Mouse (Mus musculus): ENCODE results near the gene Phlpp2.
A peak's percentile ranks its signal among the peaks of the same experiment; 100 is the strongest.

The Phlpp2 gene

GRCm38 (mm10) chr8:109964106-109964505, 95.8 kb downstream of the Phlpp2 start:
- no peak for DNase-seq

- DNase-seq, result no peak
Measured at GRCm38 (mm10) chr8:109968837-109969236, 100.5 kb downstream of the Phlpp2 start.

GRCm38 (mm10) chr8:109970323-109970722, 102.0 kb downstream of the Phlpp2 start:
- DNase-seq, result peak; percentile 13 to 16

- no peak for DNase-seq
Measured at GRCm38 (mm10) chr8:109972901-109973300, 104.6 kb downstream of the Phlpp2 start.

DNA sequence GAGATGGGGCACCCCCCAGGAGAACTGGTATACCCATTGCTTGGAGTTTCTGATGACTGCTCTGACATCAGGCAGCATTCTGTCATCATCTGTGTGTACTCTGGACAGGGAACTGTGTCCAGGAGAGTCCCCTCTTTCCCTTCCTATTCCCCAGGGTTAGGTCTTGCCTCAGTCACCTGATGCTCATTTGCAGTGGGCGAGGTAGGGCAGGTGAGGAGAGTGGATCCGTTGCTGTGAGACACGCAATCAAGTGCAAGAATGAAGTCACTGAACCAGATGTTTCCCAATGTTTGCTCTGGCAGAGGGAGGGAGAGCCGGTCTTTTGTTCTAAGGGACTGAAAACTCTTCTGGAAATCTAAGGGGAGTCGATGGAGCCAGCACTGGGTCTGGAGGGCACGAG, 111.0 kb downstream of the Phlpp2 start:
- DNase-seq, result no peak

DNA sequence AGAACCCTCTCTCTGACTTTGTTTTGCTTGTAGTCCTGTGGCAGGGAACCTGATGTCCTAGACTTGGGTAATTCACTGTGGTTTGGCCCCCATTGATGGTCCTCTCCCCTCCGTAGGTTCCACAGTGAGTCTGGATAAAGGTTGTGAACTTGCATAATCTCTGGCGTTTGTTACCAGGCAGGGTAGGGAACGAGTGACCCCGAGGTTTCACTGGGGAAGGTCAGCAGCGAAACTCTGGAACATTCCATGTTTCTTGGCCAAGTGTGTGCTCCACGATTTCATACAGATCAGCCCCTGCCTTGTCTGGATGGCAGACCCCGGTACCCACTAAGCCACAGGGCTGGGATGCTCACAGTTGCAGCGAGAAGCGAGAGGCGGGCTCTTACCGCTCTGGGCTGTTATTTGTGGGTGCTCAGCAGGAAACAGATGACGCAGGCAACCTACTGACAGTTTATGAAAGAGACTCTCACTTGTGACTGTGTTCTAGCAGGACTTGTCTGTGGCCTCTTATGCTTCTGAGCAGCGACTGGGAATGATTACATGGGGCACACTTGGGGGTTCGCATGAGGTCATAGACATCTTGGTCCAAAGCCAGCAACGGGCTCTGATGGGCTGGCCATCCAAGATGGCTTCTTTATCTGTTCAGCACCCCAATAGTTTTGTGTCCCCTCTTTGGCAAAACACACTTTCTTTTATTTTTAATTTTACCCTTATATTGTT, 114.2 kb downstream of the Phlpp2 start:
- DNase-seq, result peak; percentile 11 to 16

DNA sequence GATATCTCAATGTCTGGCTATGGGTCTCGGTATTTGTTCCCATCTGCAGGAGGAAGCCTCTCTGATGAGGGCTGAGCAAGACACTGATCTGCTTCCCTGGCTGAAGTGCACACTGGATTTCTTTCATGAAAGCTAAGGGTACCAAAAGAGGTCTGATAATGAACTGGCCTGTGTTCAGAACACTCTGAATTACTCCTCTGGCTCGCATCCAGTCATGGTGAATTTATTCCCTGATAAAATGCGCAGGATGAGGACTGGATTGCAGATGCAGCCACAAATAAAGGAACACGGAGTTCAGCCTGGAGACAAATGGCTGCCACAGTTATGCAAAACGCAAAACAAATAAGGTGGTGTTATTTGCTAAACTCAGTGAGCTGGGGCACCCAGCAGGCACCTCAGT, 115.6 kb downstream of the Phlpp2 start:
- DNase-seq, result no peak

DNA sequence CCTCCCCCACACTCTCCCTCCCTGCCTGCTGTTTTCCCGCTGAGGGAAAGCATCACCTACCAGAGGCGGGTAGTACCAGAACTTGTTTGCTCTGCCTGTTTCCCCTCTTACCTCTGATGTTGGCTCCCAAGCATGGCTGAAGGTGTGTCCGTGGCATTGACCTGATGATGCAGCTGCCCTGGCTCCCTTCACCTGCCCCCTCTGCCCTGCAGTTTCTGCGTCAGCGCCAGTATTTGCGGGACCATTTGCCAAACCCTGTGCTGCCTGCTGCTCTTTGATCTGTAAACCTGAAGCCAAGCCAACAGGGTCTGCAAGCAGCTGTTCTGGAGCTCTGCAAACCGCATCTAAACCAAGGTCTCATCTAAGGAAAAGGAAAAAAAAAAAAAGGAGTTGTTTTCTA, 118.0 kb downstream of the Phlpp2 start:
- DNase-seq, result no peak

GRCm38 (mm10) chr8:109987776-109988175, 119.4 kb downstream of the Phlpp2 start:
- no peak for DNase-seq

GRCm38 (mm10) chr8:109989151-109989550, 120.8 kb downstream of the Phlpp2 start:
- DNase-seq, result no peak

DNA sequence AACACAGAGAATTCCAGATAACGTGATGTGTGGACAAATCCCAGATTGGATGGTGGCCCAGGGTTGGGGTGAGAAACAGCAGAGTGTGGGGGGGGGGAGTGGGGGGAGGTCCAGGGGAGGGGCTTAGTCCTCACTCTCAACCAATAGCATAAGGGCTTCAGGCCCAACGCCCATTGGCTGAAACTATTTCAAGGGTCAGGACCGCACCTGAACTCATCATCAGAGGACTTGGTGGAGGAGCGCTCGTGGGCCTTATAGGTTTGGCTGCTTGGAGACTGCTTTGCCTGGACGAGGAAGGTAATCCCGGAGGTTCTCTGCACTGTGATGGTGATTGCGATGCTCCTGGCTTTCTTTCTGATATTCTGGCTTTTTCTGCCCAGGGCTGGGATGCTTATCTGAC, 121.9 kb downstream of the Phlpp2 start, which contains the start of gene Tat:
Tat (plus strand) TSS at position 214 of the 400 bp plus-strand sequence.
- no peak for DNase-seq

DNA sequence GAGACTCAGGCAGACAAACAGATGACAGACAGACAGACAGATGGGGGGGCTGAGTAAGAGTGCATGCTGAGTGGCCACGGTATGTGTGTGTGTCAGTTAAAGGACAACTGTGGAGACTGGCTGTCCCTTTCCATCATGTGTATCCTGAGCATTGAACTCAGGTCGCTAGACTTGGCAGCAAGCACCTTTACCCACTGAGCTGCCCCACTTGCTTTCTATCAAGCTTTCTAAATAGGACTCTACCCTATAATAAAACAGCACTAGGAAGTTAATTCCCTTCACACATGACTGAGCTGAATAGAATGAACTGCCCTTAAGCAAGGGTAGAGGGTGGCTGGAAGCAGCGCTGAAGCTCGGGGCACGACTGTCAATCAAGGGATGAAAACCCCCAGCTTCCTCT, 123.8 kb downstream of the Phlpp2 start:
- DNase-seq, result no peak

GRCm38 (mm10) chr8:109992951-109993350, 124.6 kb downstream of the Phlpp2 start:
- DNase-seq, result no peak
